Mouse (Mus musculus): ENCODE data around the gene Ciapin1.

DNA sequence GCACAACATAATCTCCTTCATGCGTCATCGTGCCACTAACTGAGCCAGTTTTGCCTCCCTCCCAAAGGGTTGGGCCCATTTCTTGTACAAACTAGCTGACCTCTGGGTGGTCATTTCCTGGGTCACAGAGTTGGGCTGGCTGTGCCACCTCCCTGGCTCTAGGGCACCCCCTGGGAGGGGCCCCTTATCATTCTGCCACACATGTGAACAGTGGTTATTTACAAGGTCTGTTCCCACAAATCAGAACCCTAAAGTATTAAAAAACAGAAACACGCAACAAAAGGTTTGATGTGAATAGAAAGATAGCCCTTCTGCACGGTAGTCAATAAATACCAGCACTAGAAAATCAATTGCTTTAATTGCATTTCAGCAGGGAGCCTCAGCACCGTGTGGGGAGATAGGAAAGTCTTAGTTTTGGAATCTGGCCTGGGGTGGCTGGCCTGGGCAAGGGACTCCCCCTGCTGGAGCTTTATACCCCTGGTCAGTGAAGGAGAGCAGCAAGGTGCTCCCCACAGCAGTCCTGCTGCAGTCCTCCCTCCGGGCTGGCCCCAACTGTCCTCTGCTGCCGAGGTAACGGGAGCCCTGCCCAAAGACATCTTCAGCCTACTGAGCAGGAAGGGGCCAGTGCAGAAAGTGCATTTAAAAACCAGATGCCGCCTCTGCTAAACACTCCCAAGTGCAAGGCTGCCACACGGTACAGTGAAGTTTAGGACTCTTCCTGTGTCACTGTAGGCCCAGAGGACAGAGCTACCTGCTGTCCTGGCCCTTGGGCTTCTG is 25.9 kb upstream of the Ciapin1 start:
- no peak for TF ChIP-seq POLR2A (IDR thresholded peaks at IDR 0.05; ENCODE audit: low read depth, low read length)
- no peak for TF ChIP-seq CTCF (IDR thresholded peaks at IDR 0.05; ENCODE audit: extremely low read depth, insufficient read depth, insufficient read length, insufficient replicate concordance)
